Mouse (Mus musculus) spleen, adult 2 months (tissue): Measurements from ENCODE around the gene Scube2.

Source experiments
- CTCF ChIP-seq: fragments of 200-500 bp; IDR thresholded peaks from 2 replicates; pipeline ENCODE4 v1.5.1; 2011; ENCODE audit warnings: mild to moderate bottlenecking, inconsistent platforms; ENCODE audit not compliant: insufficient read depth, insufficient read length, insufficient replicate concordance; ENCODE audit errors: extremely low read depth
- POLR2A ChIP-seq: fragments of 200-500 bp; IDR thresholded peaks from 2 replicates; pipeline ENCODE4 v1.6.1; 2011; ENCODE audit warnings: low read depth, low read length, inconsistent platforms

GRCm38 (mm10) chr7:109859354-109859753 is 6.1 kb downstream of the Scube2 start:
- TF ChIP-seq POLR2A (no peak), CTCF (no peak)
